Mouse (Mus musculus): ENCODE measurements at regions not wholly inside any gene's neighbourhood (a gene's known extent, or its start where the extent isn't known, plus 50 kb on each side); places are given as distances from the start of the nearest gene placed in this dataset.

DNA sequence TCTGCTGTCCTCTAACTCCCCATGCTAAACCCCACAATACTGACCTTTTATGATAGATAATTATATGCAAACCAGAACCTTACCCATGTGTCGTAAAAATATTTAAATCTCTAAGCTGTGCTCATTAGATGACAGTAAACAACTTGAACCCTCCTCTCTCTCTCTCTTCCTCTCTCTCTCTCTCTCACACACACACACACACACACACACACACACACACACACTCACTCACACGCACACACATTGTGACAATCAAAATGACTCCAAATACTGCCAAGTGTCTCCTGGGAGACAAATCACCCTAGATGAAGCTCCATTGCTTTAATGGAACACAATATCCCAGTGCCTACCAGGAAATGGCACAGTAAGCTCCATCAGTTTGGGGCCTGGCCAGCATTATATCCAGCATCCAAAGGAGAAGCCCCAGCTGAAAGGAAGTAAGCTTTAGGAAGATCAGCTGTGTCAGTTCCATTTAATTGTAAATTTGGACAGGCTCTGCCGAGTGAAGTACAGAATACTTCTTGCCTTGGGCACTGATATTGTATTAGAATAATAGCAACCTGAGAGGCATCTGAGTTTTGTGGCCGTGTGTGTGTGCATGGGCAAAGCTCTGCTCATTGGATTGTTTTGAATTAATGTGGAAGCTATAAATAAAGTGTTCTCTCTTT, 220.7 kb downstream of the Fam84b start:
- DNase-seq (ENCODE audit: low read depth, low spot score), result no peak

DNA sequence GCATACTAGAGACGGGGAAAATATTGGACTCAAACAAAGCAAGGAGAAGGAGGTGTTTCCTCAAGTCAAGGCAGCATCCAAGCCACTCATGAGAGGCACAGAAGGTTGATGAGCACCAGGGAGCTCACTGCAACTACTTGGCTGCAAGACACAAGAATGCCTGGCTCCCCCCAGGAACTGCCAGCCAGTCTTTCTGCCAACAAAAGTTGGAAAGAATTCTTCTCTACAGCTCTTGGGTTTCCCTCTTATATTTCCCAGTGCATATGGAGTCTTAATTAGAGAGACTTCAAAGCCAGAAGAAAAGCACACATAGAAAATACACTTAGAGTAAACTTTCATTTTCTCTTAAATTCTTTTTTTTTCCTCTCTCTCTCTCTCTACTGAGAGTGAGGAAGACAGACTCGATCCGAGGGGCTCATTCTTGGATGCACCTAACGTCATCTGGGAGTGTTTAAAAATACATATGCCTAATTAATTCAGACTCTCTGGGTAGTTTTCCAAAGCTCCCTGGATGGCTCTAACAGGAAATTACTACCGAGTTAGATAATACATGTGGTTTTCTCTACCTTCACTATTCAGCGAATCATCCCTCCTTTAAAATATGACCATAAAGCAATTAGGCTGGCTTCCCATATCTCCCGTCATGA, 222.7 kb downstream of the Fam84b start:
- DNase-seq (ENCODE audit: low read depth, low spot score), result no peak

- DNase-seq (ENCODE audit: low read depth, low spot score), result no peak
These were observed 234.8 kb downstream of the Fam84b start for GRCm38 (mm10) chr15:60618801-60619200.

GRCm38 (mm10) chr15:60617371-60617770, 236.2 kb downstream of the Fam84b start:
- DNase-seq (ENCODE audit: low read depth, low spot score), result no peak

DNA sequence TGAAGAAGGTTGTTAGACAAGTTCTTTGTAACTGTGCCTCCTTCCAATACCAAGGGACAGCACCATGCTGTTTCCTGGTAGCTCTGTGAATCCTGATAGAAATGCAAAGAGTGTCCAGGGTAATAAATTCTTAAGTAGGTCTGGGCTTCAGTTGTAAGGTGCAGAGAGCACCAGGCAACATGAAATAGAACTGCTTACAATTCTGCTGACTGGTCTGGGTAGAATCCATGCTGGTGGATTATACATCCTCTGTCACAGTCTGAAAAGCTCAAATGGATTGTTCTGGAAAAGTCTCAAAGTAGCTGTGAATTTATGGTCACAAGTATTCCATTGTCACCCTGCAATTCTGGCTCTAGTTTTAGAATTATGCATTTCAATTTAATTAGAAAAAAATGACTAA, 251.7 kb downstream of the Fam84b start:
- DNase-seq (ENCODE audit: low read depth, low spot score), result no peak

- DNase-seq (ENCODE audit: low read depth, low spot score), result no peak
These were observed 276.5 kb downstream of the Fam84b start for GRCm38 (mm10) chr15:60577084-60577483.

- no peak for DNase-seq (ENCODE audit: low read depth, low spot score)
These were observed 287.3 kb downstream of the Fam84b start for GRCm38 (mm10) chr15:60566267-60566666.

GRCm38 (mm10) chr15:60565017-60565416, 288.6 kb downstream of the Fam84b start:
- DNase-seq (ENCODE audit: low read depth, low spot score), result no peak

GRCm38 (mm10) chr15:60560641-60561040, 292.9 kb downstream of the Fam84b start:
- DNase-seq (ENCODE audit: low read depth, low spot score), result no peak

DNA sequence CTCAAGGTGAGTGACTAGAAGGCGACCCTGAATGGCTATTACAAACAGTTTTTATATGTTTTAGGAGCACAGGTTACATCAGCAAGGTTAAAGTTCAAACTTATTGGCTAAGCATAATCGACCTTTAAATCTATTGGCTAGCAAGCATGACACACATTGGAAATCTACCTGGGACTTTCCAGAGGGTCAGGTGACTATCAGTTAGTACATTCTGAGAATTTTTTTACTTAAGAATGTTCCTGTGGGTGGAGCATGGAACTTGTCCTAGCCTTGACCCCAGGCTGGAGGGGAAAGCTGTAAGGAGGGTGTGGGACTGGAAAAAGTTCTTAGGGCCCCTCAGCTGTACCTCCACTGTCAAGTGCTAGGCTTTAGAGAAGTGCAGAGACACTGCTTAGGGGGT, 297.9 kb downstream of the Fam84b start:
- no peak for DNase-seq (ENCODE audit: low read depth, low spot score)

DNA sequence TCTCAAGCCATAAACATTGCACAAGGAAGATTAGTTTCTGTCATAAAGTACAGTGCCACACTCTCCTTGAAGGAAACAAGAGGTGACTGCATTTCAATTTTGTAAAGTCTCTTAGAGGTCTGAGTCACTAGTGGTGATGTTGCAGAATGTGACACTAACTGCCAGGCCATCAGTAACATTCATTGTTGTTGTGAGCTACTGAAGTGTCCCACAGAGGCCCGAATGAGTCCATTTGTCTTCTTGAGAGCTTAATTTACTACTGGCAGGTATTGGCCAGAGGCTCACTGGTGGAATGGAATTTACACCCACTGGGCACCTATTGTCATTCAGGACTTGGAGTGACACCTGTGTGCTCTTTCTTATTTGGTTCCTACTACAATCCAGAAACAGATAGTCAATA, 299.0 kb downstream of the Fam84b start:
- no peak for DNase-seq (ENCODE audit: low read depth, low spot score)

DNA sequence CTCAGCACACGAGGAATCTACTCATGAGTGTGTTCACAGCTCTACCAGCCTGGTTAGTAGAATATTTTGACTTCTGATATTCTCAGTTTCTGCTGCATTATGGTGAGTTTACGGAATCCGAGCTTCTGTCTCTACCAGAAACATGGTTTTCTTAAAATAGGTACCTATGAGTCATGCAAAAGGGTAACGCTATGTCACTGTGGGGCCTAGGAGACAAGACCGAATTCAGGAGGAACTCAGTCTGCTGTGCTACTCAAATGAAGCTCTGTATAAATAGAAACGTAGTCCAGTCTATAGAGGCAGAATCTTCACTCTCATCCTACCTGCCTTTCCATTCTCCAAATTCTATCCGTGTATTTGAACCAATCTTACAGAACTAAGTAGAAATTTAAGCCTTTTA, 305.5 kb downstream of the Fam84b start:
- no peak for DNase-seq (ENCODE audit: low read depth, low spot score)

DNA sequence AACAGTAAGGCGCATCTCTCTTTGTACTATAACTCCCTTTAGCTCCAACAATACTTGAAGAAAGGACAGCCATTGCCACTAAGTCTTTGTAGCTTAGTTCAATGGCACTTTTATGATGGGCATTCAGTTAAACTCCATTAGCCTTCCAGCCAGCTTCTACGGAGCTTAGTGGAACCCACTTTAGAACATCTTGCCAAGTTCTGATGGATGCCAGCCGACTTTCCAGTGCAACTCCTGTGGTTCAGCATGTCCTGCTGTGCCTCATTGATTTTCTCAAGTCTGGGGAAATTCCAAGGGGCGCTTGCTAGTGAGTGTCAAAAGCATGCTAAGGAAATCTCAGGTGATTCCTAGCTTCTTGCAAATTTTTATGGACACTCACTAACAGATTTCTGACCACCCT, 316.4 kb downstream of the Fam84b start:
- DNase-seq (ENCODE audit: low read depth, low spot score), result no peak

- no peak for DNase-seq (ENCODE audit: low read depth, low spot score)
These were observed 318.9 kb downstream of the Fam84b start for GRCm38 (mm10) chr15:60534701-60535100.

DNA sequence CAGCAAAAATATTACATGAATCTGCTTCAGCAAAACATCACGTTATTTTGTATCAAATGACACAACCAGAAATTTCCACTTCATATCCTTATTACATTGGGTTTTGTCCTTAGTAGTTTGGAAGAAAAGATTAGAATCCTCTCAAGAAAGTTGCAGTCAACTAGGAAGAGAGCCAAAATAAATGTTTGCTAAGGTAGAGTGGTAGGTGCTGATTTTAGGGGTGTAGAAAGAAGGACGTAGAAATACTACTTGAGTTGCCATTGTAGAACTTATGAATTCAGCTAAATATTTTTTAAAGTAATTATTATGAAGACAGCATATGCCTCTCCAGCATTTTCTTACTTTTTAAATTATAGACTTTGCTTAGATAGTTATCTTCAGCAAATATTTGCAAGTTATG, 336.8 kb downstream of the Fam84b start:
- DNase-seq (ENCODE audit: low read depth, low spot score), result no peak

DNA sequence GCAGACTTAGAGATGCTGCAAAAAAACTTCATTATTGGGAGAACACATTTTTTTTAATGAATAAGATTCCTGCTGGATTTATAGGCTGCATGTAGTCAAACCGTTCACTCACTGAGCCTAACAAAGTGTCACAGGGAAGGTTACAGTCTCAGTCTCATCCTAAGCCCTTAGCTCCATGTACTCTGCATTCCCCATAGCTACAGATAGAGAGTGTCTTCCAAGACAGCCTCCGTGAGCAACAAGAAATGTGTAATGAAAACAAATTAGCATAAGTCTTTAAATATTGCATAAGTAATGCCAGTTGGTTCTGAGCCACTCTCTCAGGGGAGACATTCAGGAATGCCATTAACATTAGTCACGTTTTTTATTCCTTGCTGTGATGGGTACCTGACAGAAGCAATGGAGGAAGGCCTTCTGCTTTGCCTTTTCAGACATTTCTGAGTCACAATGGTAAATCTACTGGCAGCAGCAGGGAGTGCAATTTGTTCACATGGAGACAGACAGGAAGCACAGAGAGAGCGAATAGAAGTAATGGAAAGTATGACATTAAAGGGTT, 376.7 kb downstream of the Fam84b start:
- DNase-seq (ENCODE audit: low read depth, low spot score), result peak; percentile 9

GRCm38 (mm10) chr15:60475086-60475485, 378.5 kb downstream of the Fam84b start:
- peak; percentile 3 for DNase-seq (ENCODE audit: low read depth, low spot score)

DNA sequence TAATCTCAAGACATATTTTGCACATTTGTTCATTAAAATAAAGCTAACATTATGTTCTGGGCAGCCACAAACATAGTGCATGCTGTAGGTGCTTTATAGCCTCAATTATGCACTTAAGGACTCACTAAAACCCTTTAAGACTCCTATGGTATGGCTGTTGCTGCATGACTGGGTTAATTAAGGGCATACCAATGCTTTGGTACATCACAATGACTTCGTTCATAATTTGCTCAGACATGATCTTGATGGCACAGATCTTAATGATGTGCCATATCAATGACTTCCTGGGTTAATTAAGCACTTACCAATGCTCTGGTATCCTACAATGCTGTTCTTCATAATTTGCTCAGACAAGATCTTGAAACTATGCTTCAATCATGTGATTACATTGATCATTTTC, 415.5 kb upstream of the 4933412E24Rik start:
- no peak for DNase-seq (ENCODE audit: low read depth, low spot score)

DNA sequence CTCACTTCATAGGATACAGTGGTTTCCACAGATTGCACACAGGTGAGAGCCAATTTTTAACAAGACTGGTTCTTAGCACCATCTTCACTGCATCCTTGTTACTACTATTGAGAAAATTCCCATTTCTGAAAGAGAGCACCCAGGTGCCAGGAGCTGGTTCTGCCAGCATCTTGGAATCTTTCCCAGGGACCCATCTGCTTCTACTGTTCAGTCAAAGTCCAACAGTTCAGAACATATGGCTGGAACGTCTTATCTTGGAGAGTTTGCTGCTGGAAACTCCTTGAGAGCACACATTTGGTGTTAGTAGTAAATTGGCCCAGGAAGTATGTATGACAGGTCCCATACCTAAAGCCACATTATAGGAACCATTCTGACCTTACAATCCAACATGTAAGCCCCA, 402.7 kb upstream of the 4933412E24Rik start:
- DNase-seq (ENCODE audit: low read depth, low spot score), result no peak

DNA sequence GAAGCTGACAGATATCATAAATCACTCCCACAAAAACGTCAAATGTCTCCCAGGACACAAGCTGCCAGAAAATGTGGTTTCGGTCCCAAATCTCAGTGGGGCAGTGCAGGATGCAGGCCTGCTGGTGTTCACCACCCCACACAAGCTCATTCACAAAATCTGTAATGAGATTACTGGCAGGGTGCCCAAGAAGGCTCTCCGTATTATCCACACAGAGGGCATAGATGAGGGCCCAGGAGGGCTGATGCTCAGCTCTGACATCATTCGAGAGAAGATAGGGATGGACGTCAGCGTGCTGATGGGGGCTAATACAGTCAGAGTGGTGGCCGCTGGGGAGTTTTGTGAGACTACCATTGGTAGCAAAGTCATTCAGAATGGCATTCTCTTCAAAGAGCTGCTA, 375.9 kb upstream of the 4933412E24Rik start:
- DNase-seq (ENCODE audit: low read depth, low spot score), result no peak

DNA sequence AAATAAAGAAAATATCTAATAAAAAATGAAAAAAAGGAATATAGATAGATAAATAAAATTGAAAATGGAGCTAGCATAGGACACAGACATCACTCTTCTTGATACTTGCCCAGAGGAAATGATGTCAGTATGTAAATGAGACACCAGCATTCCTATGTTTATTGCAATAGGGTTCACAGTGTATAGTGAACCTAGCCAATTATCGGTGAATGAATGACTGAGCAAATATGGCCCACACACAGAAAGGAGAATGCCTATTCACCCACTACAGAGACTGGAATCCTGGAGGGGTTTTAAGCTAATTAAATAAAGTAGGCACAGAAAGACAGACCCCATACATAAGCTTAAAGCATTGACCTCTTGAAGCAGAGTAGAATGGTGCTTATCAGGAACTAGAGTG, 373.9 kb upstream of the 4933412E24Rik start:
- no peak for DNase-seq (ENCODE audit: low read depth, low spot score)

- DNase-seq (ENCODE audit: low read depth, low spot score), result no peak
These were observed 371.5 kb upstream of the 4933412E24Rik start for GRCm38 (mm10) chr15:60387962-60388361.
